Mouse (Mus musculus) megakaryocyte-erythroid progenitor cell, adult 5-6 weeks (primary cell): ENCODE results near the gene Trpv5. TPM values are rescaled to one million over a fixed set of nuclear protein-coding genes. Genes with fewer than 3 reads are reported as not detected.

Experiments
- ATAC-seq: replicated peaks from 2 replicates; pipeline ENCODE4 v1.8.0; 2016; ENCODE audit warnings: mild to moderate bottlenecking, inconsistent platforms; ENCODE audit not compliant: severe bottlenecking, poor library complexity, low FRiP score, low TSS enrichment
- total RNA-seq, 2 experiments: library from RNA; stranded (forward) in 1 of 2; stranded (reverse) in 1 of 2; fragments of 200-1000, 215-1000 nt in 1 of 2; fragments of >200 nt in 1 of 2; fragmentation: Nextera tagmentation in 1 of 2; gene quantifications; 2 replicates each; pipeline ENCODE4 v1.2.3; 2014 to 2017

Trpv5 gene
- total RNA-seq (2014; fragmentation: Nextera tagmentation) = 0.82 and 1.5 TPM in 2 replicates
- total RNA-seq (2017) = 1.0 TPM in 1 of 2 replicates, not detected in the other

DNA sequence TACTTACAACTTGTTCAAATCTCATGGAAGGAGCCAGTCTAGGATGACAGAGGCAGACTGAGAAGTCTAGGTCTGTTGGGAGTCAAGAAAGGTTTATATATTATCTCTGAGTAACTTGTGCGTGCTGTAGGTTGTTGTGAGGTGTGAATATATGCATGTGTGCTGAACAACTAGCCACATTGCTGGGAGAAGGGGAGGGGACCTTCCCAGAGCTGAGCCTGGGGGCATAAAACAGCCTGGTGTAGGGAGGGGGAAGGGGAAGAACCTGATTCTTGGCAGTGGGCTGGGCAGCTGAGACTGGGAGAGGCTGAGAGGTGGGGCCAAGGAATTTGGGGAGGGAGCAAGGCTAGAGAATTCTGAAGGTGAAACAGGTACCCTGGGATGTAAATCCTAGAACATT, at the start of gene Trpv5:
Gene Trpv5, minus strand, starts transcription at position 101 of the 400 bp plus-strand sequence.
- ATAC-seq = no peak

DNA sequence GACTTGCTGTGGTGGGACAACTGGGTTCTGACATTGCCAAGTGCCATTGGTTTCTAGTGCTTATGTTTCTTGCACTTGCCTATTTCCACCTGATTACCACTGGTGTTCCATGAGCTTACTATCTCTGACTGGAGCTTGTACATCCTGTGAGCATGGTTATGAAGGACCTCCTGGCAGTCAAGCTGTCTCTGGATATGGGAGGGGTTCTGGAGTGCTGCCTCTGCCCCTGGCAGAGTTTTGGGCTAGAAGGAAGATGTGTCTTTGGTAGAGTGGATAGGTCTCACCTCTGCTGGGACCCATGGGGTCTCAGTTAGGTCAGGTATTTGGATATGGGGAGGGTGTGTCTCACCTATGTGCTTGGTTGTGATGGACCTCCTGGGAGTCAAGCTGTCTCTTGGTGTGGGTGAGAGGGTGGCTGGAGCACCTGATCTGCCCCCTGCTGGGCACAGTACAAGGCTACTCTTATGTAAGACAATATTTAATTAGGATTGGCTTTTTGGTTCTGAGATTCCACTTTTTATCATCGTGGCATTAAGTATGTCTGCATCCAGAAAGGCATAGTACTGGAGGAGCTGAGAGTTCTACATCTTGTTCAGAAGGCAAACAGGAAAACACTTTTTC, 47.5 kb upstream of the Trpv5 start:
- peak; percentile 90 for ATAC-seq

DNA sequence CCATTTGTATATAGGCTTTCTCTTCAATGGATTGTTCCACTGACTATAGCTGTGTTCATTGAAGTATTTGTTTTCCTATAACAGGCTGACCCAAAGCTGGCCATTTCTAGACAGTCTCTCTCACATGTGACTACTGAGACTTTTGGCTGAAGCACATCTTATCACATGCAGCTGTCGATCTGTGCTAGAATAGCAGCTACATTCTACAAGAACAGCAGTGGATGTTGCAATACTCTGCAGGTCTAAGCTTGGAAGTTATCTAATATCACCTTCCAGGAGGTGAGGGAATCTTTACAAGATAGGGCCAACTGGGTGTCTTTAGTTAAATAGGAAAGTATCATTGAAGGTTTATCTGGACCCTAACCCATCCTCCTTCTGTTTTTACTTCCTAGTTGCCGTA, 40.9 kb upstream of the Trpv5 start:
- ATAC-seq = peak; percentile 79

DNA sequence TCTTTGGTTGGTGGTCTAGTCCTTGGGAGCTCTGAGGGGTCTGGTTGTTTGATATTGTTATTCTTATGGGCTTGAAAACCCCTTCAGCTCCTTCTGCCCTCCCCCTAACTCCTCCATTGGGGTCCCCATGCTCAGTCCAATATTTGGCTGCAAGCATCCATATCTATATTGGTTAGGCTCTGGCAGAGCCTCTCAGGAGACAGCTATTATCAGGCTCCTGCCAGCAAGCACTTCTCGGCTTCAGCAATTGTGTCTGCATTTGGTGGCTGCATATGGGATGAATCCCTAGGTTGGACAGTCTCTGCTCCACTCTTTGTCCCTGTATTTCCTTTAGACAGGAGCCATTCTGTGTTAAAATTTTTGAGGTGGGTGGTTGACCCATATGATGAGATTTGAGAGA, 29.7 kb upstream of the Trpv5 start:
- ATAC-seq = no peak

DNA sequence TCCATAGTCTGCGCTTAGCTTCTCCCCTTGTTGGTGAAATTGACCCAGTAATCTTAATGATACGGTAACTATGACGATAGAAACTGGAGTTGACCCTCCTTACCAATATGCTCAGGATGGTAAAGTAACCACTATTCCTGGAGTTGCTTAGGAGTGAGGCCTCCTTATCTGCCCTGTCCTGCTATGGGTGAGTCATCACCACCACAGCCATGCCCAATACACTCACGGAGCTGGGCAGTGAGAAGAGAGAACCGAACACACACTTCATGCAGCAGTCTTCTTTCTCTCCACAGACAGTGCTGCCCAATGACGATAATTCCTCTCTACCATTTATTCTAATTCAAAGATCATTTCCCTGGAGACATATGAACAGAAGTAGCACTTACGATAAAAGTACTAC, 25.7 kb upstream of the Trpv5 start:
- ATAC-seq = peak; percentile 63

DNA sequence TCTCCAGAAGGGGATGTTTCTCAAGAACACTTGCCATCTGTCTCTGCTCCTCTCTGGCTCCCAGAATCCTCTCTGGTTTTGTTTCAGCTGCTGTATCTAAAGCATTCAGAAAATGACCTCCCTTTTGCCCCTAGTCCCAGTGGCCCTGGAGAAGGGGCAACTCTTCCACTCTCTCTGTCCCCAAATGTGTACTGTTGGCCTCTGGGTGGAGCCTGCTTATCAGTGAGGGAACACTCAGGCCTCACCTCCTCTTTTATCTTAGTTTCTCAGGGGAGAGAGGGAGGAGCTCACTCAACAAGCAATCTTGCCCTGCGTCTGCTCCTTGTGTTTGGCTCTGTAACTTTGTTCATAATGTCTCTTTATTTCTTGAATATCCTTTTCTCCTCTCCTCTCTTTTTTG, 23.6 kb upstream of the Trpv5 start, which contains the start of gene Kel:
Gene Kel, minus strand, starts transcription at position 217 of the 400 bp plus-strand sequence.
- ATAC-seq = peak; percentile 89

DNA sequence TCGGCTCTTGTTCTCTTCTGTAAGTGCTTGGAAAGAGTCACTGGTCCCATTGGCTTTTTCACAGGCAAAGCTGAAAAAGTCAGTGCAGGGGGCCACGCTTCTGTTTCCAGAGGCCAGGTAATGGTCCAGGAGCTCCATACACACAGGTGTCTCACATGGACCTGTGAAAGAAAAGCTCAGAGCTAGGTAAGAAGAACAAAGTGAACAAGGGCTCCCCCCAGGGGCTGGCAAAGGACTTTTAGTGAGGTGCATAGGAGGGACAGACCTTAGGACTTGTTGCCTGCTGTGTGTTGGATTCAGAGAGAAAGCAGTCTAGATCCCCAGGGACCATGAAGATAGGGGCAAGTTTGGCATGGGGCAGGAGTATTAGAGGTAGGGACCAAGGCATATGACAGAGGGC, 22.4 kb upstream of the Trpv5 start:
- ATAC-seq = peak; percentile 53

DNA sequence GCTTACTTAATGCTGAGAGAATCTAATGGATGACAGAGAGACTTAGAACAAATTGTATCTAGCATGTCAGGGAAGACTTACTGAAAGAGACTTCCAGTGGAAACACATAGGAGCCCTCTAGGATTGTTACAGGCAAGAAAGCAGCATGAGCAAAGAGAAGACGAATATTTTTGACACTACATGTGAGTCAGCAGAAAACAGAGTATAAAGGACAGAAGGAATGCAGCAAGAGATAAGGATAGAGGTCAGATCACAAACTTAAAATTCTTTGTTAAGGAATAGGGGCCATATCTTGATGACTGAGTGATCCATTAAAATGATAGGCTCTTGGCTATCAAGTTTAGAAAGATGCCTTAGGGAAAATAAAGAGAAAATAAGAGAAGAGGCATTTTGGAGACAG, 20.7 kb upstream of the Trpv5 start:
- ATAC-seq = no peak

DNA sequence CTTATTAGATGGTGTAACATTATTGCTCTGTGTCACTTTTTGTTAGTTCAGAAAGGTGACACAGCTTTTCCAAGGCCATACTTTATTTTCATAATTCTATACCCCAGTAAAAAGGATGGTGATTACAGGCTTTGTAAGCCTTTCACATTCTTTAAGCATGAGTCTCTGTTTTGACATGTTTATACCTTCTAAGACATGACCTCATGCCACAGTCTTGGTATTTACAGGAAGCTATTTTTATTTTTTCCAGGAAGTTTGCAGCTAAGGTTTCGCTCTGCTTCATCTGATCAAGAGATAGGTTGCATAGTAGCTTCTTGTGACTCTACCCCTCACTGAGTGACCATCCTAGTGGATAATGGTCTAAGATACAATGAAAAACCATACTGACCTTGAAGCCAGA, 13.8 kb upstream of the Trpv5 start:
- no peak for ATAC-seq

DNA sequence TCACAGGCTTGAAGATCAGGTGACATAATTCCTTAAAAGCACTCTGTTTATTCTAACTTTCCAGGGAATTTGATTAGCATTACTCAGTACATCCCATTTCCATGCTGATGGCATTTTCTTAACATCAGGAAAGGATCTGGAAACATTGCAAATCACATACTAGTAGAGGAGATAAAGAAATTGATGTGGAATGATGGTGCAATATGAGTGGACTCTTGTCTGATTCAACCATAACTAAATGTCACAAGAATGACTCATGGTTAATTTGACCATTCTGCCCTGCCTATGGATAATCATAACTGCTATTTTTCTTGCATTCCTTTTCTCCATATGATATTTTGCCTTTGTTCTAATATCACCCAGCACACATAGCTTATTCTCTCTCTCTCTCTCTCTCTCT, 11.6 kb upstream of the Trpv5 start:
- ATAC-seq = no peak

DNA sequence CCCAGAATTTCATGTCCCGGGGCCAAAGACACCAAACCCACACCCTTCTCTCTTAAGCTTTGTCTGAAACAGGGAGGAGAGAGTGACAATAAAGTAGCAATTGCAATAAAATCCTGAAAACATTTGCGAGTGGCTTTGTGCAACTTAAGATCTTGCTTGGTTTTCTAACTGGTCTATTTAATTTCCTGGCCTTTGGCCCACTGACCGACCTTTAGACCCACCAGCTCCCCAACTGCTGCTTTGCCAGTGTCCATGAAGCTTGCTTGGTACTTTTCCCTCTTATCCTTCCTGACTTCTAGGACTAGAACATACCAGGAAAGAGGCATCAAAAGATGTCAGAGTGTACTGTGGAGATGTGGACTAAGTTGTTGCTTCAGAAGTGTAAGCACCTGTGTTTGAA, 5.0 kb upstream of the Trpv5 start:
- no peak for ATAC-seq

DNA sequence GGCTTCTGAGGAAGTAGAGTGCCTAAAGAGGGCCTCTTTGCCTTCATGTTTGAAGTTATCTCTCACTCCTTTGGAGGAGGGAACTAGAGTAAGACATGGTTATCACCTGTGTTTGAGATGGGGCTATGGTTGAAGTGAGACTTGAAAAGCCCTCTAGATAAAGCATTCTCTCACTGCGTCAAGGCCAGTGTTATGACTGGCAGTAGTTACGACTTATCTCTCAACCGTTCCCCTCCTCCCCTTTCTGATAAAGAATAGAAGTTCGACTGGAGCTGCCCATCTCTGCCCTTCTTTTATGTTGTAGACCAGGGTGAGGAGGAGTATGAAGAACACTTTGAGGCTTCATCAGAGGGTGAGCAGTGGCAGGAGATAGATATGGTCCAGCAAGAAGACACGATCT, 4.3 kb upstream of the Trpv5 start:
- ATAC-seq = peak; percentile 72

DNA sequence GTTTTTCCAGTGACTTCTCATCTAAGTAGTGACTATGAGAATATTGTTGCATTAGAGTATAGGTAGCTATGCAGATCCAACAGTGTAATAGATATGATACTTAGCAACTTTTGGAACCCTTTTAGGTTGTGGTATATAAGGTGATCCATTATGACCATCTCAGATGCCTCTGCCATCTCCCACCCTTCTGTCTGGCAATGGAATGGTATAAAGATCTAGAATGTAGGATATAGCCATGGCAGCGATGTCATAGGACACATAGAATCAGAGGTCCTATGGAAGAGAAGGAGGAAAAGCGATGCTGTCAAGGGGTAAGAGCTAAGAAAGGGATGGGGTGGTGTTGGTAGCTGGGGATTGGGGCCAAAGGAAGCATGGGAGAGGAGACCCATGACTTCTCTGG, 3.6 kb upstream of the Trpv5 start, which contains the start of gene Llcfc1:
Gene Llcfc1, plus strand, starts transcription at position 301 of the 400 bp plus-strand sequence.
- ATAC-seq = no peak

DNA sequence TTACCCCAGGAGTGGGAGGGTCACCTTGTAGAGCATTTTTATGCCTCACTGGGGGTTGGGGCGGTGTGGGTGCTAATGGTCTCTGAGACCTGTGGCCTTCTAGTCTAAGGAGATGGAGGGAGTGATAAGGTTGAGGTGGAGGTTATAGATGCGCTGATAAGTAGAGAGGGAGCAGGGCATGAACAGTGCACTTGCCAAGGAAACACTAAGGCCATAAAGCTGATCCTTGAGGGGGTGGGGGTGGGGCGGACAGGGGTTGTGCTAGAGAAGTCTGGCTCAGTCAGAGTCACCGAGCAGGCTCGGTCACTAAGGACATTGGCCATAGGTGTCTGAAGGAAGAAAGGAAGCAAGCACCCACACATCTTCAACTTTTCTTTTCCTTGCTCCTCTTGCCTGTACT, 1.1 kb upstream of the Trpv5 start:
- no peak for ATAC-seq

DNA sequence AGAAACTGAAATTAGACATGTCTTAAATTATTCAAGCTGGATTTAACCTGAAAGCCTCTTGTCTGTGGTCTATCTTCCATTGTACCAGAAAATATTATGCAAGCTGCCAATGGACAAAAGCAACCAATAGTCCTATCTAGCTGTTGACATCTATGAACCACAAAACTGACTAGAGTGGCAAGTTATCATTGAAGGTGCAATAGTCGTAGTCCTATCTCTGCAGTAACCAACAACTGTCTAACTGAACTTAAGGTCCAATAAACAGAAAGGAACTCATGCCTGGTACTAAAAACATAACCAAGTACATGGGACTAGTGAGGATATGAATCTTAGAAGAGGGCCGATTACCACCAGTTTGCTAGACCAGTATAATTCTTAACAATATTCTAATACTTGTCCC, 4.0 kb downstream of the Trpv5 start:
- peak; percentile 44 for ATAC-seq

DNA sequence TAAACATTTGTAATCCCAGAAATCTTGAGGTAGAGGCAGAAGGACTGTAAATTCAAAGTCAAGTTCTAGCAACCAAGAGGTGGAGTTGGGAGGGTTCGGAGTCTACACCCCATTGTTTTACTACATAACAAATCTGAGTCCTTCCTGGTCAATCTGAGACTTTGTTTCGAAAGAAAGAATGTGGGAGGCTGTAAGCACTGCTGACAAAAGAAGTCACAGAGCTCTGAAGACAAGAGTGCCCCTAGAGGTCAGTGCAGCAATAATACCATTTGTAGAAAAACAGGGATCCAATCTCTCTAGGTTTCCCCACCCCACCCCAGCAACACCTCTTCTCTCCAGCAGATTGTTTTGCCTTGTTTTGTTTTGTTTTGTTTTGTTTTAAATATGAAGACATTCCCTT, 18.2 kb downstream of the Trpv5 start:
- ATAC-seq = peak; percentile 96

DNA sequence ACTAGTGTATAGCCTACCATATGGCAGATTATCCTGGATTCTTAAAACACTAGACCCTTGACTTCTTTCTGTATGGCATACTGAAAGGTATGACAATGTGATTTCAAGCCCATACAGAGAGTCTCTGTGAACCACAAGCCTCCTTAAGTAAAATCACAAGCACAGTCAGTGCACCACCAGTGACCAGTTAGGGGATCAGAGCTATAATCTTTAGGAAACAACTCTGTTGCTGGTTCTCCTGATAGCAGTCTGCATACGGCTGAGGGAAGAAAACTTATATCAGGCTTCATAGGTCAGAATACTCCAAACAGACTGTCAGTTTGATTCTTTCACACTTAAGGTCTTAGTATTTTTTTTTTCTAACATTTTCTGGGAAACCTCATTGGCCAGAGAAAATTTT, 22.1 kb downstream of the Trpv5 start:
- peak; percentile 76 for ATAC-seq

DNA sequence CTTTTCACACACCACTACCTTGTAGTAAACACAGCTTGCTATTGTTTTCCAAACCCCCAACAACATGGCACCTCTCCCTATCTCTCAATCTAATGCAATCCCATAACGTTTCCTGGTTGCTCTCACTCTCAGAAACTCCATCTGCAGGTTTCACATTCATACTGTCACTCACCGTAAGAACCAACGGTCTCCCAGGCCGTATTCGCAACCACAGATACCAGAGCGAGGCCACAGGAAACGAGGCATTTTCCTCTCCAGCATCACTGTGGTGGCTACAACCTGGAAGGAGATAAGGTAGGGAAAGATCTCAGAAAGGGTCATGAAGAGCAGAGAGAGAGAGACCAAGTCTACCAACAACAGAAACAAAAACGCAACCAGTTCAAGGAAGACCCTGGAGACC, 25.9 kb downstream of the Trpv5 start:
- ATAC-seq = peak; percentile 66

DNA sequence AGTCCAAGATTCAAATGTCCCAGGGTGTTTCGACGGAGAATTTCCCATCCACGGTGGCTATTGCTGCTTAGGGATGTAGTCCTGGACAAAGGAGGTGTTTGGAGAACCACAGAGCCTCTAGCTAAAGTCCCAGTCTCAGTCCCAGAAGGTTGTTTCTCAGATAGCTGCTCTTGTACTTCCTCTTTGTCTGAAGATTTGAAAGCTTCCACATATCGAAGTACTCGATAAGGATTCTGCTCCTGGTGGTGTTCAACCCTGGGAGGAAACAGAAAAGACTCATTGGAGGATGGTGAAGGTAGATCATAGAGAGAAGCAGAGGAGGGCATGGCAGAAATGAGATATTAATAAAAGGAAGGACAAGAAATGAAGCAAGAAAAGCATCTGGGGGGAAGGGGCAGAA, 27.4 kb downstream of the Trpv5 start:
- ATAC-seq = no peak

DNA sequence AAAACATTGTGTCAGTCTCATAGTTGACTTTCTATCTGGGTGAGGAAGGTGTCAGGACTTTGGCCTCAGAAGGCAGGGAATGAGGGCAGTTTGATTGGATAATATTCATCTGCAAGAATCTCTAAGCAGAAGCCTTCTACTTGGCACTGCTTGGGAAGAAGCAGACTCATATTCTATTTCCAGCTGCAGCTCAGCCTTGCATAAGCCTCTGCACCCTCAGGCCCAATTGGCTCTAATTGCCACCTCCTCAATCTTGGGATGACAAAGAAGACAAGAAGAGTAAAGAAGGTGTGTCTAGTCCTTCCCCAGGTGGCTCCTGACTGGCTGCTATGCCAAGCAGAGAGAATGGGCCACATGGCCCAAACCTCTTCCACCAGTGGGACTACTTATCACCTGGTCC, 33.9 kb downstream of the Trpv5 start:
- ATAC-seq = no peak

DNA sequence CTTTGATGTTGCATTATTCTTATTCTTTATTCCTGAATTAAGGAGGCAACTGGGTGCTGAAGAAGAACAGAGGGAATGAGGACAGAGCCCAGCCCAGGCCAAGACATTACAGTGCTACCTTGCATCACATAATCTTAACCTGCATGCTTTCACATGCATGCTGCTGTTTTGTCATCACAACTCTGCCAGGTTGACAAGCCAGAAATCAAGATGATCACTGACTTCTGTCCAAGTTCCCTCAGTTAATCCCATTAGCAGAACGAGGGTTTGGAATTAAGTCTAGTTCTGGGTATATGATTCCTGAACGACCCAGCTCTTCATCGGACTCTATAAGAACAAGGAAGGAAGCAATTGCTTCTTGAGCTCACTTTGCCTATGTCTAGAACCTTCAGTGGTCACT, 34.3 kb downstream of the Trpv5 start:
- ATAC-seq = no peak

DNA sequence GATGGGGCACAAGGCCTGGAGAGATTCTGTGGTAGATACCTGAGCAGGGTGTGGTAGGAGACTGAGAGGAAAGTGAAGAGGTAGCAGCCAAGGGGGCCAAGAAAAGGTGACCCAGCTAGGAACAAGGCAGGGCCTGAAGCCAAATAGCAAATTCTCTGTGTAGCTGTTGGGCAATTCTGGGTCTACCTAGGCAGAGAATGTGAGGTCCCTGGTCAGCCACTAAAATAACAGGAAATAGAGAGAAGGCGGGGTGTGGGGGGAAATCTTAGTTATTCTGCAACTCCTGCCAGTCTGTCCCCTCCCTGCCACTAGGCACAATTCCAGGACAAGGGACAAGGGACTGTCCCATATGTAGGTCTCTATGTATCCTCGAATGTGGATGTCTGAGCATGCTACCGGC, 37.3 kb downstream of the Trpv5 start:
- no peak for ATAC-seq
